Mouse (Mus musculus) C2C12 (cell line): ENCODE data around the gene Zfp692.

Source experiments
- CEBPB ChIP-seq: IDR thresholded peaks from one replicate; pipeline ENCODE4 v1.6.1; 2011; ENCODE audit warnings: low read depth, mild to moderate bottlenecking, control low read depth, moderate library complexity
- CTCF ChIP-seq: IDR thresholded peaks from one replicate; pipeline ENCODE4 v1.5.1; 2011; ENCODE audit not compliant: control insufficient read depth, insufficient read depth, insufficient read length
- FOSL1 ChIP-seq: IDR thresholded peaks from one replicate; pipeline ENCODE4 v1.8.0; 2011; ENCODE audit warnings: mild to moderate bottlenecking, low read length; ENCODE audit not compliant: poor library complexity, insufficient read depth, severe bottlenecking
- MAX ChIP-seq: IDR thresholded peaks from one replicate; pipeline ENCODE4 v1.6.1; 2011; ENCODE audit warnings: mild to moderate bottlenecking, control low read depth
- MYOD1 ChIP-seq: IDR thresholded peaks from one replicate; pipeline ENCODE4 v1.6.1; 2011; ENCODE audit warnings: low read depth; ENCODE audit not compliant: control insufficient read depth, insufficient read length
- MYOG ChIP-seq: IDR thresholded peaks from one replicate; pipeline ENCODE4 v1.6.1; 2011; ENCODE audit not compliant: control insufficient read depth, insufficient read length; ENCODE audit errors: extremely low read depth
- USF1 ChIP-seq: IDR thresholded peaks from one replicate; pipeline ENCODE4 v1.6.1; 2011; ENCODE audit warnings: low read depth, mild to moderate bottlenecking, control low read depth, moderate library complexity

GRCm38 (mm10) chr11:58316344-58316743, 9.5 kb downstream of the Zfp692 start:
- TF ChIP-seq CTCF (no peak), MAX (no peak), USF1 (no peak), MYOG (no peak), CEBPB (no peak), MYOD1 (no peak), FOSL1 (no peak)
